In genomic region chr7:5051193-5052192, GRCm38 (mm10) we compare ENCODE assay signal across 8 mouse cellular contexts. TPM values are rescaled to one million over a fixed set of nuclear protein-coding genes. Genes with fewer than 3 reads are reported as not detected.
DNase-seq lines count a peak whose midpoint lies in the region; ATAC-seq and TF ChIP-seq lines count a peak whose summit lies in the region.

Gene Zfp580, plus strand, starts transcription at chr7:5051538.

- H3K79me2 ChIP-seq in liver, adult 2 months (ENCODE audit: control insufficient read depth, insufficient read depth, low read length) = no peaks in the 10 kb centered on the region

- H3K9me3 ChIP-seq in embryonic facial prominence, embryonic 14.5 days (ENCODE audit: control insufficient read depth, low read length) = no peaks in the 10 kb centered on the region
- no peaks in the 10 kb centered on the region for H3K9me3 ChIP-seq in heart, embryonic 10.5 days
- H3K9me3 ChIP-seq in kidney, embryonic 14.5 days (ENCODE audit: control insufficient read depth, low read length) = no peaks in the 10 kb centered on the region
- H3K9me3 ChIP-seq in stomach, embryonic 14.5 days (ENCODE audit: control insufficient read depth, low read depth, low read length) = no peaks in the 10 kb centered on the region

- H3K27me3 ChIP-seq in embryonic facial prominence, embryonic 14.5 days (replicated peaks; ENCODE audit: control insufficient read depth, insufficient read depth, low read length) = peaks cover 41% of the 10 kb centered on the region
- peaks cover 49% of the 10 kb centered on the region for H3K27me3 ChIP-seq in heart, embryonic 10.5 days (ENCODE audit: insufficient read depth, poor library complexity, severe bottlenecking)
- peaks cover 40% of the 10 kb centered on the region for H3K27me3 ChIP-seq in kidney, embryonic 14.5 days (ENCODE audit: control insufficient read depth, insufficient read depth, low read length)
- peaks cover 17% of the 10 kb centered on the region for H3K27me3 ChIP-seq in liver, adult 2 months (ENCODE audit: control insufficient read depth, insufficient read depth, low read length)
- peaks cover 21% of the 10 kb centered on the region for H3K27me3 ChIP-seq in stomach, embryonic 14.5 days (ENCODE audit: control insufficient read depth, insufficient read depth, low read length)

- TF ChIP-seq CTCF in liver, adult 2 months (IDR thresholded peaks at IDR 0.05; ENCODE audit: low read depth, low read length) = no peak

- H3K4me2 ChIP-seq in embryonic facial prominence, embryonic 14.5 days (ENCODE audit: low read depth, low read length) = peak within 1 kb of the TSS; percentile 94
- peak within 1 kb of the TSS; percentile 84 for H3K4me2 ChIP-seq in kidney, embryonic 14.5 days (replicated peaks; ENCODE audit: low read depth, low read length)
- H3K4me2 ChIP-seq in stomach, embryonic 14.5 days (replicated peaks; ENCODE audit: low read depth, low read length) = peak within 1 kb of the TSS; percentile 91

- peak within 1 kb of the TSS; percentile 86 for H3K9ac ChIP-seq in embryonic facial prominence, embryonic 14.5 days (ENCODE audit: low read depth, low read length)
- H3K9ac ChIP-seq in kidney, embryonic 14.5 days (ENCODE audit: low read depth, low read length) = peak within 1 kb of the TSS; percentile 92
- peak within 1 kb of the TSS; percentile 80 for H3K9ac ChIP-seq in liver, adult 2 months (ENCODE audit: low read depth, low read length)
- peak within 1 kb of the TSS; percentile 78 for H3K9ac ChIP-seq in stomach, embryonic 14.5 days (replicated peaks; ENCODE audit: low read depth, low read length)

- H3K36me3 ChIP-seq in embryonic facial prominence, embryonic 14.5 days (ENCODE audit: control insufficient read depth, insufficient read depth, low read length) = no peaks in the 10 kb centered on the region
- no peaks in the 10 kb centered on the region for H3K36me3 ChIP-seq in heart, embryonic 10.5 days
- H3K36me3 ChIP-seq in kidney, embryonic 14.5 days (ENCODE audit: control insufficient read depth, insufficient read depth, low read length) = no peaks in the 10 kb centered on the region
- H3K36me3 ChIP-seq in liver, adult 2 months (ENCODE audit: control insufficient read depth, insufficient read depth, low read length) = no peaks in the 10 kb centered on the region
- H3K36me3 ChIP-seq in stomach, embryonic 14.5 days (ENCODE audit: control insufficient read depth, insufficient read depth, low read length) = no peaks in the 10 kb centered on the region

- H3K4me1 ChIP-seq in embryonic facial prominence, embryonic 14.5 days (ENCODE audit: control insufficient read depth, insufficient read depth, low read length) = peaks cover 32% of the 10 kb centered on the region
- peaks cover 35% of the 10 kb centered on the region for H3K4me1 ChIP-seq in heart, embryonic 10.5 days
- peaks cover 24% of the 10 kb centered on the region for H3K4me1 ChIP-seq in kidney, embryonic 14.5 days (ENCODE audit: control insufficient read depth, insufficient read depth, low read length)
- peaks cover 3% of the 10 kb centered on the region for H3K4me1 ChIP-seq in liver, adult 2 months (ENCODE audit: control insufficient read depth, insufficient read depth, low read length)
- peaks cover 16% of the 10 kb centered on the region for H3K4me1 ChIP-seq in stomach, embryonic 14.5 days (ENCODE audit: control insufficient read depth, insufficient read depth, low read length)

- peak; percentile 87 for ATAC-seq in embryonic facial prominence, embryonic 14.5 days (ENCODE audit: low read depth)
- peak; percentile 72 for ATAC-seq in kidney, embryonic 14.5 days (ENCODE audit: low FRiP score, low TSS enrichment)
- 0 out of 2 replicates have a peak, but pooled peaks have one; percentile 16 for ATAC-seq in monocyte, adult 5-6 weeks (replicated peaks; ENCODE audit: insufficient number of reproducible peaks, low FRiP score, low TSS enrichment, poor library complexity, severe bottlenecking)
- peak; percentile 68; the same call in 1 of the 2 replicates for ATAC-seq in stomach, embryonic 14.5 days (ENCODE audit: insufficient number of reproducible peaks, insufficient read depth, low FRiP score, low read depth)

- DNase-seq in 416B (ENCODE audit: low read depth) = peak; percentile 76
- DNase-seq in adrenal gland, postnatal 14 days = peak; percentile 88
- DNase-seq in embryonic facial prominence, embryonic 14.5 days (ENCODE audit: low spot score) = peak; percentile 81
- peak; percentile 88 for DNase-seq in heart, embryonic 10.5 days (ENCODE audit: low spot score)
- DNase-seq in liver, adult 2 months (ENCODE audit: extremely low read depth, low read depth, low spot score) = peak; percentile 44

- H3K4me3 ChIP-seq in embryonic facial prominence, embryonic 14.5 days (ENCODE audit: low read depth, low read length) = peak within 1 kb of the TSS; percentile 77
- peak within 1 kb of the TSS; percentile 92 for H3K4me3 ChIP-seq in heart, embryonic 10.5 days
- H3K4me3 ChIP-seq in kidney, embryonic 14.5 days (ENCODE audit: low read length) = peak within 1 kb of the TSS; percentile 79
- H3K4me3 ChIP-seq in liver, adult 2 months (ENCODE audit: insufficient read depth, low read depth, low read length) = peak within 1 kb of the TSS; percentile 72
- peak within 1 kb of the TSS; percentile 77 for H3K4me3 ChIP-seq in stomach, embryonic 14.5 days (ENCODE audit: low read depth, low read length)

- WGBS in embryonic facial prominence, embryonic 14.5 days = 1% methylated on average over 63 of the region's 65 CpGs
- 1% methylated on average over 65 of the region's 65 CpGs for WGBS in heart, embryonic 10.5 days
- 1% methylated on average over 65 of the region's 65 CpGs for WGBS in kidney, embryonic 14.5 days
- WGBS in liver, adult 2 months = 2% methylated on average over 65 of the region's 65 CpGs
- under 1% methylated on average over 65 of the region's 65 CpGs for WGBS in stomach, embryonic 14.5 days

- peak within 1 kb of the TSS; percentile 71 for H3K27ac ChIP-seq in embryonic facial prominence, embryonic 14.5 days (replicated peaks; ENCODE audit: low read depth, low read length)
- peak within 1 kb of the TSS; percentile 94 for H3K27ac ChIP-seq in heart, embryonic 10.5 days
- H3K27ac ChIP-seq in kidney, embryonic 14.5 days (ENCODE audit: low read depth, low read length) = peak within 1 kb of the TSS; percentile 78
- no peak within 1 kb of the TSS for H3K27ac ChIP-seq in liver, adult 2 months (replicated peaks; ENCODE audit: insufficient read depth, low read depth, low read length)
- peak within 1 kb of the TSS; percentile 63; the same call in 1 of the 2 replicates for H3K27ac ChIP-seq in stomach, embryonic 14.5 days (ENCODE audit: low read length)

- no peak for TF ChIP-seq POLR2A in liver, adult 2 months (IDR thresholded peaks at IDR 0.05; ENCODE audit: extremely low read depth, insufficient read depth, low read length)

RNA-seq across cellular contexts. Expression of gene Zfp580, which starts in this region (rescaled TPM):
- 10.0 and 12.9 TPM in 2 replicates for total RNA-seq in adrenal gland, postnatal 14 days (2021)
- 34.9 and 44.1 TPM in 2 replicates for polyA plus RNA-seq in embryonic facial prominence, embryonic 14.5 days (2014; fragmentation: Nextera tagmentation; extraction: Ambion mirVana)
- 17.6 and 21.4 TPM in 2 replicates for polyA plus RNA-seq in heart, embryonic 10.5 days (2016; fragmentation: Nextera tagmentation; extraction: Ambion mirVana)
- 43.6 and 56.2 TPM in 2 replicates for polyA plus RNA-seq in kidney, embryonic 14.5 days (2014; fragmentation: Nextera tagmentation; extraction: Ambion mirVana)
- total RNA-seq in liver, adult 2 months (2014; rRNA removed) = 0.18 and 0.20 TPM in 2 replicates
- 1.9 and 2.2 TPM in 2 replicates for polyA plus RNA-seq in liver, adult 2 months (2012; rRNA removed)
- total RNA-seq in monocyte, adult 5-6 weeks (2017) = not detected in 3 replicates
- polyA plus RNA-seq in stomach, embryonic 14.5 days (2014; fragmentation: Nextera tagmentation; extraction: Ambion mirVana) = 35.7 and 44.1 TPM in 2 replicates

Comparison
In these comparisons a context has a peak if more than half of its experiments do, and no peak if none do; other contexts are left out.
1. Peak in ATAC-seq in monocyte, adult 5-6 weeks; RNA of the gene not detected or under 1 TPM.
2. ATAC-seq: peak in every context shown above with its lines; median percentile 87 in embryonic facial prominence, embryonic 14.5 days; 72 in kidney, embryonic 14.5 days; 68 in stomach, embryonic 14.5 days; 16 in monocyte, adult 5-6 weeks.